Mouse (Mus musculus): ENCODE results near the gene Cdk20.
"Not testable (repeated sequence)": the region's sequence is repeated elsewhere in the genome, so short reads cannot be mapped to it uniquely, and the experiment has no call there.

Gene Cdk20

DNA sequence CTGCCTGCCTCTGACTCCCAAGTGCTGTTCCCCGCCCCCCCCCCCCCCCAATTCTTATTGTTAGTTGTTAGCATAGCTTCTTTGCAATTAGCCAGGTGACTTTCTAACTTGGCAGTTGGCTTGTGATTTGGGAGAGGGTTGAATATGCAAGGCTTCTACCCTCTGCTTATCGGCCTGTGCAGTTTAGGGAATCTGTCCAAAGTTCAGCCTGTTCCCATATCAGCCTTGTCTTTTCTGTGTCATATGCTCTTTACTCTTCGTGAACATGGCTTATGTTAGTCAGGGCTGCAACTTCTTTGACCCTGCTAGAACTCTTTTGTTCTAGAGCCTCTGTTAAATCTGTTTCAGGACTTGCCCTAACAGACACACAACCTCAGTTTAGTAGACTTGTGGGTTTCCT lies 7.8 kb upstream of the Cdk20 start:
- no peak for DNase-seq

DNA sequence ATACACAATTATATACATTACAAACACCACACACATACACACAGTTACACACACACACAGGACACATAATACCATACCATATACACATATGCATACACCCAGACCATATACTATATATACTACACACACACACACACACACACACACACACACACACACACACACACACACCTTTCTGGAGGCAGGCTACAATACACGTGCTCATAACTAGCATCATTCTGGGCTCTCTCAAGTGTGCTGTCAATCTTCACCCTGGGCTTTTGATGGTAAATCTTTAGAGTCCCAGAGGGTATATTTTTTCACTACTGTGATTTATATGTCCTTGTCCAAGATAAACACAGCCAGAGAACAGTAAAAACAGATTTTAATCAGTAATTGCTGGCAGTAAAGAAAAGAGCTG lies 6.8 kb upstream of the Cdk20 start:
- no peak for DNase-seq

DNA sequence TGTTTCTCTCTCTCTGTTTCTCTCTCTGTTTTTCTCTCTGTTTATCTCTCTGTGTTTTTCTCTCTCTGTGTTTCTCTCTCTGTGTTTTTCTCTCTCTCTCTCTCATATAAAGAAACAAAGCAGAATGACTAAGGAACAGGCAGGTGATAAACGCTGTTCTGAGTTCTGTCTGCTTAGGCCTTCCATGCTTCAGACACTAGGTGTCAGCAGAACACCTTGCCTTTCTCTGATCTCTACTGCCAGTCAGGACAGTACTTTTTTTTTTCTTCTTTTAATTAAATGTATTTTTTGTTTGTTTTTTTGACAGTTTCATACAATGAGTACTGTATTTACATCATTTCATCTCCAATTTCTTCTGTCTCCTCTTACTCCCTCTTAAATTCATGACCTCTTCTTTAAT lies 2.8 kb upstream of the Cdk20 start:
- no peak for DNase-seq

DNA sequence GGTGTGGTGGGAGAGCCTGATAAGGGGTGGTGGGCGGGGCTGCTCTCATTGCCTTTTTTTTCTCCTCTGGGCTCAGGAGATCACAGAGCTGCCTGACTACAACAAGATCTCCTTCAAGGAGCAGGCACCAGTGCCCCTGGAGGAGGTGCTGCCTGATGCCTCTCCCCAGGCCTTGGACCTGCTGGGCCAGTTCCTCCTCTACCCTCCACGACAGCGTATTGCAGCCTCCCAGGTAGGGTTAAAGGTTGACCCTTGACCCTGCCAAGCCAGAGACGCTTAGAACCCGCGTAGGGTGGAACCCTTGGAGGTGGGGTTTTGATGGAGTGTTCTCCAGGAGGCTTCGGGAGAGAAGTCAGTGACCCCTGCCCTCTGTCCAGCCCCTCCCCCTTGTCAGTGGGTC lies 5.7 kb downstream of the Cdk20 start:
- DNase-seq, result no peak

DNA sequence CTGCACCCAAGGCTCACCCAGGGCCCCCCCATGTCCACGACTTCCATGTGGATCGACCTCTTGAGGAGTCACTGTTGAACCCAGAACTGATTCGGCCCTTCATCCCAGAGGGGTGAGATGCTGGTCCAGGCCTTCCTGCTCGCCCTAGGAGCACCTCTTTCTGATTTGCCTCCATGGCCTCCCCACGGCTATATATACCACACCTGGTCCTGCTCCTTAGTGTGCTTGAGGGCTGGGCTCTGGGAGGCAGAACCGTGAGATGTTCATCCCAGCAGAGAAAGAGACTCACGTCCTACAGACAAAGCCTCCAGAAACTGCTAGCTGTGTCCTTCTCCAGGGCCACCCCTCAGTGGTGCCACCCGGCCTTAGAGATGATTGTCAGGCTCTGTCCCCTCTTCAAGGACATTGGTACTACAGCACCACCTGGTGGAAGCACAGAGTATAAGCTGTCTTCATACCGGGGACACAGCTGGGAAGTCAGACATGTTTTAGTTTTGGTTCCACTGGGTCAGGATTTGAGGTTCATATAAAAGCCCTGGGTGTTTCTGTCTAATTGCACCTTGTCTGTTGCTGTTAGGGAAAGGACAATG lies 6.8 kb downstream of the Cdk20 start:
- peak; percentile 75 for DNase-seq

DNA sequence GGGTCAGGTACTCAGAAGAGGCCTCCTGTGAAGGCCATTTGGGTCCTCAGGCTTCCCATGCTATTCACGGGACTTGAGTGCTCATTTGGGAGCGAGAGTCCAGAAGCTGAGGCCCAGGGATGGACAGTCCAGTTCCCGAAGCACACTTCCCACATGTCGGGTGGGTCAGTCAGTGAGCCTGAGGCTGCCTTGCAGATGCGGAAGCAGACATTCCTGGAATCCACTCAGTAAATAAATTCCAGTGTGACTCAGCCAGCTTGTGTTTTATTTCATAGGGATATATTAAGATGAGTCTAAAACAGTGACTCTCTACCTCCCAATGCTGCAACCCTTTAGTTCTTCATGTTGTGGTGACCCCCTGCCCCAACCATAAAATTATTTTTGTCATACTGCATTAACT lies 7.4 kb downstream of the Cdk20 start:
- DNase-seq, result no peak

DNA sequence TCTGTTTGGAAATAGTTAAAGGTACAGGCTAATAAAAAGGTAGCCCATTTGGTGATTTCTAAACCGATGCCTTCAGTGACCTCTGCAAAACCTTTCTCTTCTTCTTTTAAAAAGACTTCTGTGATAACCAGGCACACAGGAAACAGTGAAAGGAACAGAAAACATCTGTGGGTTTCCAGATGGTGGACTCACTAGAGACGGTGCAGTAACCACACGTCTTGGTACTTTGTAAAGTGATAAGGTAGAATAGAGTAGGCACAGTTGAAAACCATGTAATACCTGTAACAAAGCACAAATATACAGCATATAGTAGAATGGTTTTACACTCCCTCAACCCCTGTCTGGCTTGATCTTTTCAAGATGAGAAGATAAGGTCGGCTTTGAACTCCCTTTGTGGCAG lies 8.5 kb downstream of the Cdk20 start:
- DNase-seq, result no peak

DNA sequence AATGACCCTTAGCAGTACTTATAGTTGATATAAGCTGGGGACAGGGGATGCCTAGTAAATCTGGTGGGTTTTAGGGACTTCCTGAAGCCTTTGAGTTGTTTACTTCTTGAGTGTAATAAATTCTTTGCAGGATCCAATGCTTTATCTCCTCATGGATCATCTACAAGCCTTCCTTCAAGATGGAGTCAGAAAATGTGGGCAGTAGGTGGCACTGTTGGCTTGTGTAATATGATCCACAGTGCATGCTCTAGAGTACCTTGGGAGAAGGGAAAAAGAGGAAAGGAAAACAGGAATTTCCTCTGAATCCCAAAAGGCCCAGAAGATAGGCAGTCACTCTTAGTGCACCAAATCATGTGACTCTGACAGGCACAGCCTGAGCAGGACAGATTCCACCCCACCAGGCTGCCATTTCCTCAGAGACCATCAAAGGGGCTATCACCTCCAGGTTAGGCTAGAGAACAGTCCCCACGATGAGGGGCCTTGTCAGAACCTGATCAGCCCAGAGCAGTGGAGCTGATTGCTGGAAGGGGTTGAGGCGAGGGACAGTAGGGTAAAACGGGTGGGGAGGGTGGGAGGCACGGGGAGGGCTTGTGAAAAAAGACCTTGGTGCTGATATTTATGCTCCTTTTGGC lies 11.3 kb downstream of the Cdk20 start:
- DNase-seq, result peak; percentile 61

DNA sequence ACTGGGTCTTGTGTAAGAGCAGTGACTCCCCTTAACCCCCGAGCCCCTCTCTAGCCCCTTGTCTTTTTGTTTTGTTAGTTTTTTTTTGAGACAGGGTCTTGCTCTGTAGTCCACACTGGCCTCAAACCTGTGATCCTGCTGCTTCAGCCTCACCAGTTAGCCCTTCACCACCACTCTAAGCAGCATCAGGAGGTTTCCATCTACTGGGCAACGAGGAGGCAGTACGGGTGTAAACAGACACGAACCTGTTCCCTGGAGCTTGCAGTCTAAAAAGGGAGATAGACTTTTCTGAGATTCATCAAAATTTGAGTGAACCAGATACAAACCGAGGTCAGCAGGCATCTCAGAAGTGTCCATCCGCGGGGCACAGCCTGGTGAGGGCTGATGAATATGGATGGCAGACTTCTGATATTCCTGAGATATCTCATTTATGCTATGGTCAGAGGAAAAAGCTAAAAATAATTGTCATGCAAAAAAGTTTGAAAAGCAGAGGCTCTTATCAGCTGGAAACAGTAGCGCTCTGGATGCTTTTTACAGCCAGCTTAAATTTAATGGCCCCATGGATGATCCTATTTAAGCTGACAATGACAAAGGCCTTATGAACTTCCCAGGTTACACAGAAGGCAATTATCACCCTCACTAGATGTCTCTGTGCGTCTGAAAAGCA lies 13.3 kb downstream of the Cdk20 start:
- DNase-seq, result no peak

DNA sequence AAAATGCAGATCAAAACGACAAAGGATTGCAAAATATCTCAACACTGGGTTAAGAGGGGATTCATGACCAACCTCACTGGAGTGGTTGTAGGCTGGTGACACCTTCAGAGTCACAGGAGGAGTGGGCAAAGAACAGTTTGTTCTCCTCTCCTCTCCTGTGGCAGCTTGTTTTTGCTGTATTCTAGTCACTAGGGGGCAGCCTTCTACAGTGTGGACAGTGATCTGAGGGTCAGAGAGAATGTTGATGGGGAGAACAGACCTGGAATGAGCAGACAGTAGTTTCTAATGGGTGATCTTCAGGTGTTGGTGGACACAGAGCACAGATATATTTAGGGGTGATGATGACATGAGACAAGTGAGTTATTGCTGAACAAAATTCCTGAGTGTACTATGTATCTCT lies 15.8 kb downstream of the Cdk20 start:
- peak; percentile 23 for DNase-seq

DNA sequence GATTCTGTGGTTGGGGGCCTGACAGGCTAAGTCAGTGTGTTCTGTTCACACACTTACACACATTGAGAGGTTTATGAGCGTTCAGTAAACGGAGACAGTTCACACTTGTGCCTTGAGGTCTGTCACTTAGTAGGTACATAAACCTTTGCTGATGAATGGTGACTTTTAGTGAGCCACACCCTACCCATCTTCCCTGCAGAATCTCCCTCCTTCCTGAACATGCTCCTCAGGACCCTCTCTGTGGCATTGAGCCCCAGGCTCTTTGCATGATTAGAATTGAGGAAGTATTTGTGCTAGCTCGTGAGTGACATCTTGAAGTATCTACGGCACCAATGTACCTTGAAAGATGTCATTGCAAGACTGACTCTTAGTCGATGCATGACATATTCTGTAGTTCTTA lies 16.6 kb downstream of the Cdk20 start:
- DNase-seq, result no peak

DNA sequence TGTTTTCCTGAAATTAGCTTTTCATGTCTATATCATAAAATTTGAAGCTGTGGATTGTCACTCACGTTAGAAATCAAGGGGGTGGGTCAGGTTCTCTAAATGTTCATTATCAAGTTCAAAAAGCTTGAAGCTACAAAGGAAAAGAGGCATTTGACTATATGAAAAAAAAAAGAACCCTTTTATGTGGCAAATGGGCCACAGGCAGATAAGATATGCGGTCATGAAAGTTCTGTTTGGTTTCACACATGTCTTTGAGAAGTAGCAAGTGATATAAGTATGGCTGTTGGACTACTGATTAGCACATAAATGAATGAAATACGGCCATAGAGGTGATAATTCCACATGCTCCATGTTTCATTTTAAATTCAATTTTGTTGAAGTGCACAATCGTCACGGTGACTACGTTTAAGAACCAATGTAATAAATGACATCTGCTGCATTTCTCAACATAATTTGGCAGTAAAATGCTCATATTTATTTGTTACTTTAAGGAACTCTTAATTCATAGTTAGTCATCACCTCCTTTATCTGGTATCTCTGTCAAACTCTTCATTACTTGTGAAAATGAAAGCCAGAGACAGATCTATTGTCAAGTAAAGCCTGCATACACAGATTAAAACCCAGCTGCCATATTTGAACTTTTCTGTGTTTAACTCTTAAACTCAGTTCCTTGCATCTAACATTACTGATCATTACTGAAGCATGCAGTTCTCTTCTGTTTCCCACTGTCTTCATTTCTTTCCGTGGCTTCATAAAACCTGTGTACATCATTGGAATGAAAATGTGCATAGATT lies 18.1 kb downstream of the Cdk20 start:
- DNase-seq, result no peak

DNA sequence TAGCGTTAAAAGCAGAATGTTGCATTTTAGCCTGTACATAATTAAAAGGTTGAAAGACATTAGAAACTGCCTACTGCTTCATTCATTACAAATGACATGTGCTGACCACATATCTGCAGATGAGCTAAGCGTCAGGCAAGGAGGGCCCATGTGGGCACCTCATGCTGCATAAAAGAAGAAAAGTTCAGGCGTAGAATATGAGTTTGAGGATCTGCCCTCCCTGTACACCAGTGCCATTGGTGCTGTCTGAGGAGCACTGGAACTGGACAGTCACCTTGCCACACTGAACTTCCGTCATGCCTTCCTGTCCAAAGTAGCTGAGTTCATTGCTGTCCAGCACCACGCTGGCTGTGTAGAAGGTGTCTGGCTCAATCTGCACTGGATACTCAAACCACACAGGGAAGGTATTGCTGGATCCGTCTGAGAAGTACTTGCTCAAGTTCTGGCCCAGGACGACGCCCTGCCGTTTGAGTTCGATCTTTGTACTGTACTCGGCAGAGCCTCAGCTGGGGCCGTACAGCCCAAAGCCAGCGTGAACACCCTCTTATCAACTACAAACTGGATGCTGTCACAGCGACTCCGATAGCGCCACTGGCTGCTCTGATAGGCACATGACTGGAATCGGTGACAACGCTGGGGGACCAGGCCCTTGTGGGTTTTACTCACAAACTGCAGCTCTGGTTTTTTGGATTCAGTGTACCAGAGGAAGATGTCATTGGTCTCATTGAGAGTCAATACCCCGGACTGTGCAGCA lies 25.3 kb downstream of the Cdk20 start:
- DNase-seq, result not testable (repeated sequence)

DNA sequence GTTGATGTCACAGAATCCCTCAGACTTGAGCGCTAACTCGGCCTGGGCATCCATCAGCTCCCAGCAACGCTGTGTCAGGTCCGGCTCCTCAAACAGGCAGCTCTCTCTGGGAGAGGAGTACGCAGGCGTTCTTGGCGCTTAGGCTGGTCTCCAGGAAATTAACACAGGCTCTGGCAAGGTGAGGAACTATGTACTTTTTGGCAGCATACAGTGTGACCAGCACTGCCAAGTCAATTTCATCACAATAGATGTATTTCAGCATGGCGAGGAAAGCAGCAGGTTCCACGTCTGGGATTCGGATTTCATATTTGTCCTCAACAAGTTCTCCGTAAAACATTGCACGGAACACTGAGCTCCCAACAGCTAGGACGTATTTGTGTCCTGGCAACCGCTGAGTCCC lies 26.1 kb downstream of the Cdk20 start:
- no peak for DNase-seq

DNA sequence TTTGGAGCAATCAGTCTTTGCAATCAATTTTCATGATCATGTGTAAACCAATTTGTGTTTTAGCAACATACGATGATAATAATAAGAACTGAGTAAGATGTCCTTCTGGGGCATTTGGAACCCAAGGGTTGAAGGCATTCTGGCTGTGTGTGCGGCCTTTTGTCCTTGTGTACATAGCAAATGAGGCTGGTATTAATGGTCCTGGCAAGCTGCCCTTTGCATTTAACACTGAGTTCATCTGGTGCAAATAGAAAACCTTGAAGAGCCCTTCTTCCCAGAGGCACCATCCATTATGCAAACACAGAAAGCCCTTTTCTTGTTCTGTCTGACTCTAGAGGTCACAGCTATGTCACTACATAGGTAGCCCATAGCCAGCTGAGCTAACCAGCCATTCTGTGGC lies 30.5 kb downstream of the Cdk20 start:
- no peak for DNase-seq

DNA sequence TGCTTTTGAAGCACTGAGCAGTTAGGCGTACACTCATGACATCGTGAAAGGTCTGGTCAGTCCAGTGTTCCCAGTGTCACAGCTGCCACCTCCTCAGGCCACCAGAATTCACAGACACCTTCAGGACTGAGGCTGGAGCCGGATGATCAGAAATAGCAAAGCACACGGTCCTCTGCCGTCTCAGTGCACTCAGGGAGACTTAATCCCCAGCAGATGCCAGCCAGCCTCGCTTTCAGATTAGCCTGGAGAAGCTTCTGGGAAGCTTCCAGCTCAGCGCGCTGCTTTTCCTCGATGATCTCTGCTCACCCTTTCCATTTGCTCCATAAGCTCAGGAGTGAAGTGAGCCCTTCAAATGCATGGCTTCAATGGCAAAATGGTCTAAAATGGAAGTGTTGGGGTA lies 33.1 kb downstream of the Cdk20 start:
- no peak for DNase-seq

DNA sequence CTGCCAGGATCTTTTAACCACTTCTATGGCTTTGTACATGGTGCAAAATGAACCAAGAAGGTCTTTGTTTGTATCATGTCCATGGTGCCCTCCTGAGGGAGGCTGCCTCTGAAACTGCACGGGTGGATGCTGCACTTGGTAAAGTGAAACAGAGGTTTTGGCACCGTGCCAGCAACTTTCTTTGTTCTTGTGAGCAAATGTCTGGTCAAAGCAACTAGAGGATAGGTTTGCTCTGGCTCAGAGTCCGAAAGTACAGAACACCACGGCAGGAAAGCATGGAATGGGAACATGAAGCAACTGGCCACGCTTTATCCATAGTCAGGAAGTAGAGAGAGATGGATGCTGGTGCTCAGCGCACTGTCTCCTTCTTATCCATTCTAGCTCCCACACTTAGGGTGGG lies 35.8 kb downstream of the Cdk20 start:
- DNase-seq, result no peak

DNA sequence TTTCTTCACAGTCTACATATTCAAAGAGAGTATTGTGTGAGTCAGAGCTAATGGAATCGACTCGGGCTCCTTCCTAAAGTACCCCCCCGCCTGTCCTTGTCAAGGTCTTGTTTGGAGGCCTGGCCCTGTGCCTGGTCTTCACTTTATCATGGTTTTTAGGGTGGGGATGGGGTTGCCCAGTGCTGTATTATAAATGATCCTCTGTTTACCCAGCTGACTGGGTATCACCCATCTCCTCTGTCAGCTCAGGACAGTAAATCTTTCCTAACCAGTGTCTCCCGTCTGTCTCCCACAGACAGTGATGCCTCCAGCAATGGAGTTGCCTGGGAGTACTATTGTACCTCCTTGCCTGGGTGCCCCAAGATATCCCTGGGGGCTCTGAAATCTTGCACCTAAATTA lies 45.9 kb downstream of the Cdk20 start:
- no peak for DNase-seq

DNA sequence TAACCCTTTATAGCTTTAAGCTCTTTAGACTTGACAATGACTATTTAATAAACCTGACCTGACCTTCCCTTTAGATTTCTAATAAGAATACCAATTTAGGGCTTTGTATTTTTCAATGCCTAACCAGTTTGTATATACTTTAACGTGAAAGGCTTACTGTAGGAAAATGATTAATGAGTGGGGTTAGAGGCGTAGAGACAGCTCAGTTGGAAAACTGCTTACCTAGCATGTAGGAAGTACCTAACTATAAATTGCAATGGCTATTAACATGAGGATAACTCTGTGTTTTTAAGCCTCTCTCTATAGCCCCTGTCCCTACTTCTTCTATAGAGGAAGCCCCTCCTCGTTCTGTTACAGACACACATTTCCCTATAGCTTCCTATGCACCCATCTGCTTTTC lies 47.8 kb downstream of the Cdk20 start:
- no peak for DNase-seq

DNA sequence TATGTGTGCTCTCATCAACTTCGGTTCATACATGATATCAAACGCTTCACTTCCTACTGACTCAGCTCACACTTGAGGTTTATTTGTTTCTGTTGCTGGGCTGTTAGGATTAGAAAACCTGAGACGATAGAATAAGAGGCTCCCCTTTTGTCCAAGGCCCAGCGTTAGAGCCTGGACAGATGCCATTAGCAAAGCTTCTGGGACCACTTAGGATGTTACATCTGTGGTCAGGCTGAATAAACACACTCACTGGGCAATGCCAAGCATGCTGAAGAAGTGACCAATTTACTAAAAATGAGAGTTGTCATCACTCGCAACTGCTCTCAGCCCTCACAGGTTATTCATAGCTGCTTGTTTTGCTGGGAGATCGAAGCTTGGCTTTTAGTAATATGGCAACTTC lies 57.8 kb downstream of the Cdk20 start:
- no peak for DNase-seq

All from right cerebral cortex, adult 18-20 months (tissue).